Mouse (Mus musculus) brain, embryonic 14.5 days (tissue): Measurements from ENCODE around the gene Sftpa1.

Experiments
- CTCF ChIP-seq: fragments of 200-500 bp; IDR thresholded peaks from 2 replicates; pipeline ENCODE4 v1.5.1; 2012; ENCODE audit warnings: inconsistent platforms, mild to moderate bottlenecking, moderate library complexity, borderline replicate concordance; ENCODE audit not compliant: insufficient read depth, insufficient read length; ENCODE audit errors: extremely low read depth
- POLR2A ChIP-seq: fragments of 200-500 bp; IDR thresholded peaks from 2 replicates; pipeline ENCODE4 v1.6.1; 2012; ENCODE audit warnings: mild to moderate bottlenecking, inconsistent platforms, borderline replicate concordance; ENCODE audit not compliant: poor library complexity, insufficient read depth, insufficient read length, severe bottlenecking; ENCODE audit errors: extremely low read depth

DNA sequence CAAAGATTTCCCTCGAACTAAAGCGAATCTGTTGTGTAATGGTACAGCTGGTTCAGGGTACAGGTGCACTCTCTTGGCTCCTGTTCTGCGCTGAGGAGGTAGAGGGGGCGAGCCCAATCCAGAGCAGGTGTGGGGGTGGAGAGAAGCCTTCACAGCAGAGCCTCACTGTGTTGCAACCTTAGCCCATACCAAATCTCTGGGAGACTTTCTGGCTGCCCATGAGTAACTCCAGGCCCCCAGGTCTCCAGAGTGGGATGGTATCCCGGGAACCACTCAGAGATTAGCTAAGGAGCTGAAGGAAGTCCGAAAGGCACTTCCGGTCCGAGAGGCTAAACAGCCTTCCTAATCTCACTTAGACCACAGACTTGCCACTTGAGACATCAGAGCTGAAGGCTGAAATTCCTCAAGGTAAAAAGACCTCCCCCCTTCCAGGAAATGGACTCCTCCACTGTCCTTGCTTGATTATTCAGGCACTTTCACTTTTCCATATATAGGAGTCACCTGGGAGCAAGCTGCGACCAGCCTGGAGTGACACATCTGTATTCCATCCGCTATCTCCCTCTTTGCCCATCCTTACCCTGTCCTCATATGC lies 26.6 kb upstream of the Sftpa1 start, which contains the start of gene Mat1a:
- TF ChIP-seq CTCF (no peak), POLR2A (no peak)
